Mouse (Mus musculus) kidney, postnatal 0 days (tissue): Measurements from ENCODE around the gene B130006D01Rik. TPM values are rescaled to one million over a fixed set of nuclear protein-coding genes. Genes with fewer than 3 reads are reported as not detected.

Experiments
- ATAC-seq: fragments of 200-750 bp; cut with Nextera tagmentation; replicated peaks from 2 replicates; pipeline ENCODE4 v1.8.0; 2017; ENCODE audit warnings: low read depth, moderate number of reproducible peaks, moderate TSS enrichment, moderate library complexity; ENCODE audit not compliant: low FRiP score
- DNase-seq: peaks from one replicate; pipeline ENCODE4 v3.0.0-alpha.2; 2016; ENCODE audit warnings: low spot score
- H3K27ac ChIP-seq: fragments of 300-500 bp; sonication (generic); 2 replicates; pipeline ENCODE4 v1.5.1; 2014; ENCODE audit warnings: mild to moderate bottlenecking
- H3K27me3 ChIP-seq: fragments of 300-500 bp; sonication (generic); 2 replicates; pipeline ENCODE4 v1.6.1; 2014; ENCODE audit warnings: low read length, mixed read lengths; ENCODE audit not compliant: insufficient read depth
- H3K36me3 ChIP-seq: fragments of 300-500 bp; sonication (generic); 2 replicates; pipeline ENCODE4 v1.6.1; 2014; ENCODE audit warnings: low read length, mixed read lengths; ENCODE audit not compliant: insufficient read depth
- H3K4me1 ChIP-seq: fragments of 300-500 bp; sonication (generic); replicated peaks from 2 replicates; pipeline ENCODE4 v1.6.1; 2014; ENCODE audit warnings: antibody characterized with exemption, low read length, mixed read lengths; ENCODE audit not compliant: insufficient read depth
- H3K4me2 ChIP-seq: fragments of 300-500 bp; sonication (generic); 2 replicates; pipeline ENCODE4 v1.6.1; 2014; ENCODE audit warnings: mild to moderate bottlenecking, low read length, moderate library complexity, mixed read lengths
- H3K4me3 ChIP-seq: fragments of 300-500 bp; sonication (generic); replicated peaks from 2 replicates; pipeline ENCODE4 v1.5.1; 2014; ENCODE audit warnings: low read depth, low read length
- H3K9ac ChIP-seq: fragments of 300-500 bp; sonication (generic); 2 replicates; pipeline ENCODE4 v1.6.1; 2014; ENCODE audit warnings: low read depth, low read length
- H3K9me3 ChIP-seq: fragments of 300-500 bp; sonication (generic); replicated peaks from 2 replicates; pipeline ENCODE4 v1.6.1; 2016; ENCODE audit warnings: low read length, inconsistent platforms, mixed read lengths
- CTCF ChIP-seq: IDR thresholded peaks from 2 replicates; pipeline ENCODE4 v1.5.1; 2016; ENCODE audit warnings: antibody characterized with exemption, low read depth, mild to moderate bottlenecking, moderate library complexity
- WGBS: fragments of 180-500 bp; shearing (Covaris S2); extraction: QIAGEN DNeasy Blood & Tissue Kit; methylation state at CpG from one replicate; pipeline ENCODE4 v1.1.7; 2014; 5-methylcytosine and 5-hydroxymethylcytosine counted together
- polyA plus RNA-seq: library from polyadenylated mRNA; unstranded; fragments of >200 nt; fragmentation: Nextera tagmentation; extraction: Ambion mirVana; gene quantifications from 2 replicates; pipeline ENCODE4 v1.2.1, GENCODE M21; 2015

B130006D01Rik gene
- polyA plus RNA-seq, 1 experiment from 2014 or later = 0.22 TPM

- Histone ChIP-seq H3K4me3 (no peak overlapping the region), H3K4me1 (peaks cover 5% of the 10 kb centered on the region; the same call in 1 of the 2 replicates), H3K27me3 (no peaks in the 10 kb centered on the region), H3K9me3 (no peaks in the 10 kb centered on the region), H3K9ac (no peak overlapping the region), H3K36me3 (peaks cover 13% of the 10 kb centered on the region; the same call in 1 of the 2 replicates), H3K27ac (peak overlapping the region; percentile 54; the same call in 1 of the 2 replicates), H3K4me2 (no peak overlapping the region)
- TF ChIP-seq CTCF = no peak
- WGBS = 65% methylated on average over 8 of the region's 8 CpGs
- no peak for DNase-seq
- ATAC-seq = 0 out of 2 replicates have a peak, but pooled peaks have one; percentile 21
Observed at GRCm38 (mm10) chr11:95771665-95772064, 48.3 kb downstream of the B130006D01Rik start.

- no peak overlapping the region for H3K4me2 ChIP-seq
- no peaks in the 10 kb centered on the region for H3K27me3 ChIP-seq
- no peak overlapping the region for H3K9ac ChIP-seq
- WGBS = 75% methylated on average over 3 of the region's 3 CpGs
- DNase-seq (no peak), ATAC-seq (no peak)
- H3K4me1 ChIP-seq = peaks cover 5% of the 10 kb centered on the region; the same call in 1 of the 2 replicates
- TF ChIP-seq CTCF = no peak
- no peak overlapping the region for H3K4me3 ChIP-seq
- no peaks in the 10 kb centered on the region for H3K9me3 ChIP-seq
- H3K36me3 ChIP-seq = peaks cover 13% of the 10 kb centered on the region; the same call in 1 of the 2 replicates
- no peak overlapping the region for H3K27ac ChIP-seq
Observed at GRCm38 (mm10) chr11:95773264-95773663, 49.9 kb downstream of the B130006D01Rik start.

Other genes with a start within 250 kb of the B130006D01Rik start
- 0.51 and 0.75 TPM in 2 replicates for gene Nxph3, start 209.0 kb upstream of the B130006D01Rik start, polyA plus RNA-seq
- 6.2 and 7.6 TPM in 2 replicates for gene Ngfr, start 135.9 kb upstream of the B130006D01Rik start, polyA plus RNA-seq
- gene Phb, start 56.6 kb upstream of the B130006D01Rik start, polyA plus RNA-seq = 318 and 344 TPM in 2 replicates
- gene Zfp652, start 10.9 kb upstream of the B130006D01Rik start, polyA plus RNA-seq = 14.8 and 17.1 TPM in 2 replicates
- 0.17 TPM in 1 of 2 replicates, not detected in the other for gene Phospho1, start 100.9 kb downstream of the B130006D01Rik start, polyA plus RNA-seq
- 32.6 and 32.9 TPM in 2 replicates for gene Gngt2, start 113.6 kb downstream of the B130006D01Rik start, polyA plus RNA-seq
- gene Abi3, start 118.9 kb downstream of the B130006D01Rik start, polyA plus RNA-seq = 10.5 and 13.1 TPM in 2 replicates
- 1.1 and 1.6 TPM in 2 replicates for gene B4galnt2, start 191.3 kb downstream of the B130006D01Rik start, polyA plus RNA-seq